Mouse (Mus musculus) heart, adult 2 months (tissue): ENCODE results near the gene Apol11b.

Experiments used
- CTCF ChIP-seq: fragments of 200-600 bp; IDR thresholded peaks from 2 replicates; pipeline ENCODE4 v1.8.1; 2022; ENCODE audit warnings: antibody characterized with exemption, mild to moderate bottlenecking, moderate library complexity
- POLR2A ChIP-seq: fragments of 200-500 bp; IDR thresholded peaks from 2 replicates; pipeline ENCODE4 v1.6.1; 2011; ENCODE audit warnings: mild to moderate bottlenecking, low read depth, low read length, control low read depth; ENCODE audit not compliant: insufficient read depth

GRCm38 (mm10) chr15:77587026-77587425 is 56.1 kb downstream of the Apol11b start:
- TF ChIP-seq POLR2A (no peak), CTCF (no peak)
